11 mouse cellular contexts compared by ENCODE assay signal in genomic region chr8:114821543-114821942, GRCm38 (mm10).
A peak's percentile ranks its signal among the peaks of the same experiment; 100 is the strongest.
DNase-seq lines count a peak whose midpoint lies in the region; ATAC-seq lines count a peak whose summit lies in the region.
"Had no signal": no experiment of that assay in that cellular context is flagged by ENCODE, and none has a peak within 500 bp of the region (broad histone marks: within the 10 kb centered on the region; RNA-seq: fewer than 3 reads in every experiment).

No protein-coding gene starts in this region.

- WGBS in kidney, embryonic 15.5 days, result 30% methylated on average over 8 of the region's 8 CpGs
- WGBS in hindbrain, embryonic 13.5 days, result 86% methylated on average over 8 of the region's 8 CpGs
- 81% methylated on average over 8 of the region's 8 CpGs for WGBS in hindbrain, embryonic 14.5 days

- H3K4me3 ChIP-seq in kidney, embryonic 15.5 days (replicated peaks), result no peak overlapping the region
- H3K4me3 ChIP-seq in hindbrain, embryonic 13.5 days, result no peak overlapping the region
- no peak overlapping the region for H3K4me3 ChIP-seq in hindbrain, embryonic 14.5 days (replicated peaks; ENCODE audit: low read length)
- H3K4me3 ChIP-seq: limb, embryonic 15.5 days had no signal

- intact Hi-C loops in gastrocnemius, postnatal 14 days (cut with DNase I; ENCODE audit: low total_unique reads), result no loop called here

- H3K36me3 ChIP-seq in kidney, embryonic 15.5 days, result no peaks in the 10 kb centered on the region
- no peaks in the 10 kb centered on the region for H3K36me3 ChIP-seq in hindbrain, embryonic 13.5 days
- H3K36me3 ChIP-seq in hindbrain, embryonic 14.5 days (replicated peaks; ENCODE audit: control insufficient read depth, insufficient read depth), result no peaks in the 10 kb centered on the region
- H3K36me3 ChIP-seq: limb, embryonic 15.5 days had no signal

- ATAC-seq in kidney, embryonic 15.5 days (replicated peaks; ENCODE audit: low FRiP score), result peak; percentile 66
- no peak for ATAC-seq in hindbrain, embryonic 13.5 days (ENCODE audit: low FRiP score)
- no peak for ATAC-seq in monocyte, adult 5-6 weeks (replicated peaks; ENCODE audit: insufficient number of reproducible peaks, low FRiP score, low TSS enrichment, poor library complexity, severe bottlenecking)
- ATAC-seq in hindbrain, embryonic 14.5 days (ENCODE audit: low FRiP score), result no peak
- ATAC-seq: midbrain, embryonic 16.5 days had no signal

- H3K4me1 ChIP-seq in kidney, embryonic 15.5 days, result peaks cover 20% of the 10 kb centered on the region
- H3K4me1 ChIP-seq in hindbrain, embryonic 13.5 days (replicated peaks), result peaks cover 6% of the 10 kb centered on the region; the same call in 1 of the 2 replicates
- H3K4me1 ChIP-seq in hindbrain, embryonic 14.5 days (replicated peaks; ENCODE audit: control insufficient read depth, insufficient read depth, low read length), result no peaks in the 10 kb centered on the region

- no peaks in the 10 kb centered on the region for H3K27me3 ChIP-seq in kidney, embryonic 15.5 days
- H3K27me3 ChIP-seq in hindbrain, embryonic 13.5 days, result no peaks in the 10 kb centered on the region
- H3K27me3 ChIP-seq in hindbrain, embryonic 14.5 days (ENCODE audit: control insufficient read depth, insufficient read depth, low read length), result no peaks in the 10 kb centered on the region
- H3K27me3 ChIP-seq: limb, embryonic 15.5 days had no signal

- peak; percentile 24 for DNase-seq in adipocyte (ENCODE audit: low spot score)
- peak; percentile 52 for DNase-seq in gastrocnemius, postnatal 14 days
- peak; percentile 33 to 75 for DNase-seq in lung, postnatal 4 days
- no peak for DNase-seq in right cerebral cortex, postnatal 10 days (ENCODE audit: low spot score in 2 of 2)
- no peak for DNase-seq in hindbrain, embryonic 14.5 days (ENCODE audit: low spot score)
- DNase-seq: right cerebral cortex, adult 18-20 months had no signal

- H3K9ac ChIP-seq in kidney, embryonic 15.5 days, result no peak overlapping the region
- H3K9ac ChIP-seq in hindbrain, embryonic 13.5 days, result no peak overlapping the region
- H3K9ac ChIP-seq in hindbrain, embryonic 14.5 days, result no peak overlapping the region
- H3K9ac ChIP-seq: limb, embryonic 15.5 days had no signal

- no peaks in the 10 kb centered on the region for H3K9me3 ChIP-seq in kidney, embryonic 15.5 days (replicated peaks)
- H3K9me3 ChIP-seq in hindbrain, embryonic 13.5 days, result no peaks in the 10 kb centered on the region
- H3K9me3 ChIP-seq in hindbrain, embryonic 14.5 days (ENCODE audit: control insufficient read depth, low read length), result no peaks in the 10 kb centered on the region
- H3K9me3 ChIP-seq: limb, embryonic 15.5 days had no signal

- H3K27ac ChIP-seq in kidney, embryonic 15.5 days, result no peak overlapping the region
- no peak overlapping the region for H3K27ac ChIP-seq in hindbrain, embryonic 13.5 days
- H3K27ac ChIP-seq in hindbrain, embryonic 14.5 days, result no peak overlapping the region
- H3K27ac ChIP-seq: limb, embryonic 15.5 days had no signal

- H3K4me2 ChIP-seq in kidney, embryonic 15.5 days, result no peak overlapping the region
- no peak overlapping the region for H3K4me2 ChIP-seq in hindbrain, embryonic 13.5 days
- H3K4me2 ChIP-seq in hindbrain, embryonic 14.5 days (replicated peaks), result no peak overlapping the region
- H3K4me2 ChIP-seq: limb, embryonic 15.5 days had no signal

Comparison
In these comparisons a context has a peak if more than half of its experiments do, and no peak if none do; other contexts are left out.
1. DNase-seq: peak in adipocyte (single experiment), gastrocnemius, postnatal 14 days (single experiment) and lung, postnatal 4 days (2 of 2); none in right cerebral cortex, postnatal 10 days (0 of 2) and hindbrain, embryonic 14.5 days (single experiment).